ENCODE assay signal across 8 mouse cellular contexts in the genomic region with DNA sequence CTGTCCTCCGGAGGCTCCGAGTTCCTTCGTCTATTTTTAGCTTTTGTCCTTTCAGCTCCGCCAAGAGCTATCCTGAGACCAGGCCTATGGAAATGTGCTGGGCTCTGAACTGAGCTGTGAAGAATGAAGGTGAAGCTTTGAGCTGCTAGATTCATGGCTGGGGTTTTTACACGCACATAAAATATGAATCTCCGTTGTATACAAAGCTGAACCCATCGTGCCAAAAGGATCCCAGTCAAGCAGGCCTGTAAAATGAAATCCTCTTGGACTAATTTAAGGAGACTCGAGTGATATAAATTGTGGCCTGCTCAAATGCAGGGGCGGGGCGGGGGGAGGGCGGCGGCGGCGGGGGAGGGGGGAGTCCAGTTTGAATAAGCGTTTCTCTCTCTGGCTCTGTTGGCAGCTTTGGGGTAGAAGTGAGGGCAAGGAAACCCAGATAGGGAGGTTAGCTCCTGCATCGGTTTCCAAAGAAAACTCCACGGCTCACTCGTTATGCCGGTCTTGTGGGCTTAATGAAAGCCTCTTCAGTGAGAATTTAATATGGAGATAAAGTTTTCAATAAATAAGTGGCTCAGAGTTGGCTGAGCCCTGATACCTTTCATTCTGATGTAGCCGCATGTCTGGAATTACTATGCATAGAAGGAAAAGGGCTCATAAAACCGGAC.
DNase-seq lines count a peak whose midpoint lies in the region; ATAC-seq and TF ChIP-seq lines count a peak whose summit lies in the region.

No protein-coding gene starts in this region.

- no peak for TF ChIP-seq CTCF in layer of hippocampus, adult 2 months (conservative IDR thresholded peaks at IDR 0.05)

- peak; percentile 9 to 35 for DNase-seq in heart, adult 18-20 months
- DNase-seq in heart, adult 11 months: no peak
- peak; percentile 77 for DNase-seq in embryonic facial prominence, embryonic 14.5 days (ENCODE audit: low spot score)
- DNase-seq in heart, postnatal 10 days: peak; percentile 32 to 45
- peak; percentile 20 to 49 for DNase-seq in kidney, postnatal 4 days
- peak; percentile 14 for DNase-seq in neural tube, embryonic 11.5 days (ENCODE audit: low spot score)
- no peak for DNase-seq in layer of hippocampus, adult 2 months (ENCODE audit: low spot score in 2 of 2)
- DNase-seq in ovary, postnatal 36 days (ENCODE audit: low spot score): no peak

- H3K9ac ChIP-seq in embryonic facial prominence, embryonic 14.5 days (ENCODE audit: low read depth, low read length): peak overlapping the region; percentile 5; the same call in 1 of the 2 replicates
- H3K9ac ChIP-seq in neural tube, embryonic 11.5 days (ENCODE audit: low read length): peak overlapping the region; percentile 26; the same call in 1 of the 2 replicates

- H3K27ac ChIP-seq in embryonic facial prominence, embryonic 14.5 days (replicated peaks; ENCODE audit: low read depth, low read length): peak overlapping the region; percentile 76
- H3K27ac ChIP-seq in neural tube, embryonic 11.5 days (ENCODE audit: low read depth, low read length): no peak overlapping the region
- H3K27ac ChIP-seq in layer of hippocampus, adult 2 months: no peak overlapping the region

- no peaks in the 10 kb centered on the region for H3K9me3 ChIP-seq in embryonic facial prominence, embryonic 14.5 days (ENCODE audit: control insufficient read depth, low read length)
- no peaks in the 10 kb centered on the region for H3K9me3 ChIP-seq in neural tube, embryonic 11.5 days (ENCODE audit: control insufficient read depth, low read length)

- ATAC-seq in embryonic facial prominence, embryonic 14.5 days (ENCODE audit: low read depth): peak; percentile 79; the same call in 1 of the 2 replicates
- peak; percentile 50 for ATAC-seq in neural tube, embryonic 11.5 days (ENCODE audit: insufficient read depth, low FRiP score, low TSS enrichment)

- no peaks in the 10 kb centered on the region for H3K27me3 ChIP-seq in embryonic facial prominence, embryonic 14.5 days (replicated peaks; ENCODE audit: control insufficient read depth, insufficient read depth, low read length)
- no peaks in the 10 kb centered on the region for H3K27me3 ChIP-seq in neural tube, embryonic 11.5 days (ENCODE audit: control insufficient read depth, insufficient read depth, low read length)

- H3K36me3 ChIP-seq in embryonic facial prominence, embryonic 14.5 days (ENCODE audit: control insufficient read depth, insufficient read depth, low read length): no peaks in the 10 kb centered on the region
- no peaks in the 10 kb centered on the region for H3K36me3 ChIP-seq in neural tube, embryonic 11.5 days (ENCODE audit: control insufficient read depth, insufficient read depth, low read length)

- H3K4me3 ChIP-seq in embryonic facial prominence, embryonic 14.5 days (ENCODE audit: low read depth, low read length): peak overlapping the region; percentile 15; the same call in 1 of the 2 replicates
- no peak overlapping the region for H3K4me3 ChIP-seq in neural tube, embryonic 11.5 days (ENCODE audit: low read depth, low read length)
- H3K4me3 ChIP-seq in layer of hippocampus, adult 2 months: no peak overlapping the region

- H3K4me1 ChIP-seq in embryonic facial prominence, embryonic 14.5 days (ENCODE audit: control insufficient read depth, insufficient read depth, low read length): peaks cover 17% of the 10 kb centered on the region
- H3K4me1 ChIP-seq in neural tube, embryonic 11.5 days (ENCODE audit: control insufficient read depth, insufficient read depth, low read length): peaks cover 14% of the 10 kb centered on the region

- peak overlapping the region; percentile 42 for H3K4me2 ChIP-seq in embryonic facial prominence, embryonic 14.5 days (ENCODE audit: low read depth, low read length)
- peak overlapping the region; percentile 20; the same call in 1 of the 2 replicates for H3K4me2 ChIP-seq in neural tube, embryonic 11.5 days (ENCODE audit: low read depth)

- intact Hi-C loops in heart, postnatal 10 days (cut with DNase I): no loop called here

- WGBS in embryonic facial prominence, embryonic 14.5 days: 19% methylated on average over 21 of the region's 21 CpGs
- WGBS in neural tube, embryonic 11.5 days: 25% methylated on average over 21 of the region's 21 CpGs

Comparison
In these comparisons a context has a peak if more than half of its experiments do, and no peak if none do; other contexts are left out.
1. DNase-seq: peak in heart, adult 18-20 months (2 of 2), embryonic facial prominence, embryonic 14.5 days (single experiment), heart, postnatal 10 days (2 of 2), kidney, postnatal 4 days (2 of 2) and neural tube, embryonic 11.5 days (single experiment); none in heart, adult 11 months (single experiment), layer of hippocampus, adult 2 months (0 of 2) and ovary, postnatal 36 days (single experiment).